Mouse (Mus musculus) erythroid progenitor cell, adult 5-6 weeks (primary cell): ENCODE measurements around the gene Trmt44. TPM values are rescaled to one million over a fixed set of nuclear protein-coding genes. Genes with fewer than 3 reads are reported as not detected.

Experiments
- ATAC-seq: replicated peaks from 2 replicates; pipeline ENCODE4 v1.8.0; 2016; ENCODE audit warnings: moderate number of reproducible peaks, mild to moderate bottlenecking, moderate TSS enrichment, inconsistent platforms; ENCODE audit not compliant: poor library complexity, low FRiP score, severe bottlenecking
- total RNA-seq, 2 experiments: library from RNA; stranded (forward) in 1 of 2; stranded (reverse) in 1 of 2; fragments of 150-400 nt in 1 of 2; fragments of 186-747, 209-891 nt in 1 of 2; gene quantifications; 2 replicates each; pipeline versions ENCODE4 v1.2.3 to v1.2.4; 2015 to 2017; ENCODE audit warnings: low replicate concordance in 2 of 2

Gene Trmt44
- total RNA-seq, 2 experiments from 2014 or later, result 1.4 to 5.0 TPM

GRCm38 (mm10) chr5:35552838-35553539 lies 21.9 kb downstream of the Trmt44 start:
- no peak for ATAC-seq

DNA sequence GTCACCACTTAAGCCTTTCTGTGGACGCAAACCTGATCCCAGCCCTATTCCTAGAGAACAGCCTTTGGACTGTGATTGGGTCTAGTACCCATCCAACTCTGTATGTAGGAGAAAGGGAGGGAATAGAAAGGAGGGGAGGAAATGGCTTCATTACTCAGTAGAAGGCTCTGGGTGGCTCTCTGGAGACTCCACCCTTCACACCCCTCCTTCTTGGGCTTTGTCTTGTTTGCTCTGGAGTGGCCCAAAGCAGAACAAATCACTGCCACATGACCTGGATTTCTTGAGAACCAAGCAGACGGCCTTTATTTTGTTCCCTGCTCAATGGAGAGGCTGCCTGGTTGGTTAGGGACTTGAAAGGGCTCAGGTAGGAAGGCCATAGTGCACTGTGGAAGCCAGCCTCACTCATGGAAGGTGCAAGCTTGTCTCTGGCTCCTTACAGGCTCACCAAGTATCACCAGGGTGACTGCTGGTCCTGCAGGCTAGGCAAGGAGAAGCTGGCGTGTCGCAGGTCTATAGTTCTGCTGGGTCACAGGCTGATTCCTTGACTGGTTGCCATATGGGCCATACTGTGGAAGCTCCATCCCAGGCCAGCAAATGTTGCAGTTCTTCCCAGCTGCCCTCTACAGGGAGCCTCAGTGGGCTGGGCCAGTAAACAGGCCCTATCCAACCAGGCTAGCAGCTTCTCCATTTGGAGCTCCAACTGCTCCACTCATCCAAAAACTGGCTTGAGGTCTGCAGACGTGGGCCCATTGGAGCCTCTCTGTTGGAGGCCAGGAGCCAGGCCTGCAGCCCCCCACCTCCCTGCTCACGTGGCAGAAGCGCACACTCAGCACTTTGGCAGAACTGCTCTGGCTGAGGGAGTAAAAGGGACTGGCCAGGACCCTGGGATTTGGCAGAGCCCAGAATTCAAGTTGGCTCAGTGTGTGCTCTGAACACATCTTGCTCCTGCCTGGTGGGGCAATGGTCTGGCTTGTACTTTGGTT lies 22.7 kb downstream of the Trmt44 start:
- ATAC-seq, result no peak

DNA sequence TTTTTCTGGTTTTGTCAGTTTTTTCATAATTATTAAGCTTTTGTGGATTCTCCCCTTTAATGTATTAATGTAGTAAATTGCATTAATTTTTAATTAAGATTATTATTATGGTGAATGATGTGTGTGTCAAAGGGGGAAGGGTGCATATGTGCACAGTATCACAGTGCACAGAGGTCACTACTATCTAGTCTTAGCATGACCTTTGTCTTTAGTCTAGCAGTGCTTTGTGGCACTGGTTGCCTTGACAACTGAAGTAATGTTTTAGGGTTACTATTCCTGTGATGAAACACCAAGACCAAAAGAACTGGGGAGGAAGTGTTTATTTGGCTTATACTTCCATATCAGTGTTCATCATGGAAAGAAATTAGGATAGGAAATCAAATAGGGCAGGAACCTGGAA lies 28.7 kb downstream of the Trmt44 start:
- ATAC-seq, result no peak

- ATAC-seq, result no peak
Observed at GRCm38 (mm10) chr5:35541059-35541790, 33.6 kb downstream of the Trmt44 start.

DNA sequence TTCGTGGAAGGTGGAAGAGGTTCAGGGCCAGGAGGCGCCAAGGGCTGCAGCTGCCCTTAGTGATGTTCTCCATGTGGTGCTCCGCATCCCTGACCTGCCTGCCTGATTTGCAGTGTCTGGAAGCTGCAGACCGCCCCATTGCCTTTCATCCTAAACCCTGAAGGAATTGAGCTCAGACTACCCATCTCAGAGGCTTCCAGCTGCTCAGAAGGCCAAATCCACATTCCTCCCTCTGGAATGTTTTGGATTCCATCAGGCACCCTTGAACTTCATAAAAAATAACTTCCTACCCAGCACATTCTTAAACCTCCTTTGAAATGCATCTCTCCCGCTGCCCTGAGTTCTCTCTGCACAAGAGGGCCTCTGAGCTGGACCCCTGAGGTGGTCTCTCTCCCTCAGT lies 34.3 kb downstream of the Trmt44 start:
- ATAC-seq, result no peak

GRCm38 (mm10) chr5:35539576-35539975 lies 35.3 kb downstream of the Trmt44 start:
- no peak for ATAC-seq

- ATAC-seq, result no peak
Observed at GRCm38 (mm10) chr5:35538022-35538421, 36.8 kb downstream of the Trmt44 start.

DNA sequence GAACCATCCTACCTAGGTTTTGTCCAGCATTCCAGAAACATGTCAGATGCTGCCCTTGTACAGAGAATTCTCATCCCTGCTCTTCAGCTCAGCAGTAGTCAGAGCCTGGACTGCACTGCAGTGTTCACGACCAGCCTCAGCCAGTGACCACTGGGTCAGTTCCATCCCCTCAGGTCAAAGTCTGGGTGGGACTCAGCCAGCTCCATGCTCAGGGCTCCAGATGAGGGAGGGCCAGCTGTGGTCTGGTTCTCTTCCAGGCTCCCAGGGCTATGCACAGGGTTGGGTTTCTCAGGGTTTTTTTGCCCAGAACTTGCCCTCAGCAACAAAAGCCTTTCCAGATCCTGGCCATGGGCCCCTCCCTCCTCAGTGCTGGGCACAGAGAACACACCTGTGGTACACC lies 37.4 kb downstream of the Trmt44 start:
- 0 out of 2 replicates have a peak, but pooled peaks have one; percentile 19 for ATAC-seq

GRCm38 (mm10) chr5:35536271-35536670 lies 38.6 kb downstream of the Trmt44 start:
- ATAC-seq, result no peak

DNA sequence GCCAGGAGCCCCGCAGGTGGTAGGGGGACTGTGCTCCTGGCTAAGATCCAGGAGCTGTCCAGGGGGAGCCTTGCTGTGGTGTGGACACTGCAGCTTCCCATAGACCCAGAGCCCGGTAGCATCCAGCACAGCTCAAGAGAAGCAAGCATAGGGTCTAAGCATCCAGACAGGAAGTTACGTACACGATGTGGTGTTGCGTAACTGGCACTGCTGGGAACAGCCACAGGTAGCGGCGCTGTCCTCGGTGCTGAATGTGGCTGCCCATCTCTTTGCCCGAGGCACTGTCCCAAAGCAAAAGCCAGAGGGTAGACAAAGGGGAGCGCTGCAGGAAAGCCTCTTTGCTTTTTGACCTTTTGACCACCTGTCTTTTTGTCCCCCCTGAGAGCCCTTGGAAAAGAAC lies 43.3 kb downstream of the Trmt44 start:
- no peak for ATAC-seq

- peak; percentile 55; the same call in 1 of the 2 replicates for ATAC-seq
Observed at GRCm38 (mm10) chr5:35530442-35530841, 44.4 kb downstream of the Trmt44 start.

DNA sequence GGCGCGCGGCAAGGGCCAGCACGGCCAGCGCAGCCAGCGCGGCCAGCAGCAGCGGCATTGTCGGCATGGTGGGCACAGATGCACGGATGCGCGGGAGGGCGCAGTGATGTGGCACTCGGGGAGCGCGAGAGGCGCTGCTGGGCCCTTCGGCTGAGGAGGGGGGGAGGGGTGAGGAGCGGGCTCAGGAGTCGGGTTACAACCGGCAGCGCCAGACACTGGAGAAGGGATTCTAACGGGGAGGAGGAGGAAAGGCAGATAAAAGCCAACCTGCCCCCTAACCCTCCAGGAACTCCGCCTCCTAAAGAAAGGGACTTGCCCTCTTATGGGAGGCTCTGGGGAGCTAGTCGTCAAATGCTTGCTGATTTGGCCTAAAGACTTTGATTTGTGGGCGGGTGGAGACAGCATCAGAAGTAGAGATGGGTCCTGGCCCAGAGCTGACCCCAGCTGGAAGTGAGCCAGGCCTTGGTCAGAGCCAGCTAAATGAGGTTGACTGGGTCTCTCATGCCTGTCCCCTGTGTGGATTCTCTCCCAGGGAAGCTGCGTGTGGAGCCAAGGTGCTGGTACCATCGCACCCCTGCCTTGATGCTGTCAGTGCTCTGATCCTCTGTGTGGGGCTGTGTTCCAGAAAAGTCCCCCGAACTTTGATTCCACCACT lies 49.3 kb downstream of the Trmt44 start, which contains the start of gene Cpz:
TSS of gene Cpz (minus strand) at position 230 of the 655 bp plus-strand sequence.
- no peak for ATAC-seq

DNA sequence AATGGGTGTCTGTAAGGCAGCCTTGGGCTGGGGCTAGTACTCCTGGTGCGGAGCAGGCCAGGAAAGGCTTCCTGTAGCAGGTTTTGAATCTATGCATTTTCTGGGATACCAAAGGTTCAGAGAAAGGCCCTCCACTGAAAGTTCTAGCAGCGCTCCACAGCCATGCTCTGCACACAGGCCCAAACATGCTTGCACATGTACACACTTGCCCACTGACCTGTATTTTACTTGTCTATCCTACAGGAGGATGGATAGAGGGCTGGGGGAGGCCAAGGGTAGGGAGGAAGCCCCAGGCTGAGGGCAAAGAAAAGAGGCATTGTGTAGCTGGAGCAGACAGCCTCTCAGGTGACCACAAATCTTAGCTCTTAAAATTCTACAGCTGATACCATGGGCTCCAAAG lies 50.5 kb downstream of the Trmt44 start:
- no peak for ATAC-seq

DNA sequence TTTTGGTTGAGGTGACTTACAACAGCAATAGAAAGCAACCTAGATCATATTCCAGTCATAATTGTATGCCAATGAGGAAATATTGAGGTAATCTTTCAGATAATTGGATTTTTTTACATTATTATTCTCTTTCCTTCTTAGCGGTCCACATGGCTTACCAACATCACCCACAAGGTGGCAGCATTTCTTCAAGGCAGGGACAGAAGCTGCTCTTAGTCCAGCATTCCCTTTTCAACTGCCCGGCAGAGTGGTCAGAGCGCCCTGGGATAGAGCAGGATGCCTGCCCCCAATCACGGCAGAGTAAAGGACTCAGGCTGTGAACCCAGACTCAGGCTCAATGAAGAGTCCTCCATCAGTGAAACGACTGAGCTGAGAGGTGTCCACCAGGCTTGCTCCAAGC lies 51.1 kb downstream of the Trmt44 start:
- no peak for ATAC-seq

GRCm38 (mm10) chr5:35516781-35517180 lies 58.1 kb downstream of the Trmt44 start:
- ATAC-seq, result no peak

DNA sequence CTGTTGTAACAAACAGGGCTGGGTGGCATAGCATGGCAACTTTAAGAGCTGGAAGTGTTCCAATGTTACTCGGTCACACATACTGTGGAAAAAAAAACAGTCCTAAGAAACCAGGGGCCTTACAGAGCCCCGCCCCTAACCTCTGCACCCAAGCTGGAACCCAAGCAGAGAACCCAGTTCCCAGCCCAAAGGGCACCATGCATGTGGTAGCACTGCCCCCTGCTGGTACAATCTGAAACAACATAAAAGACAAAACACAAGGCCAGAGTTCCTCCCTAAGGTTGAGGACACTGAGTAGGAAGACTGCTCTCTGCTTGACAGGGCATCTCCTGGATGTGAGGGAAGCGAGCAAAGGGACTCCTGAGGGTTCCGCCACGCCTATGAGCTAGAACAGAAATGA lies 64.3 kb downstream of the Trmt44 start:
- ATAC-seq, result peak; percentile 50; the same call in 1 of the 2 replicates
